Mouse (Mus musculus) hindbrain, embryonic 13.5 days (tissue): ENCODE results near the gene Thrb. TPM values are rescaled to one million over a fixed set of nuclear protein-coding genes. Genes with fewer than 3 reads are reported as not detected.

ENCODE experiments used
- ATAC-seq: fragments of 200-750 bp; cut with Nextera tagmentation; 2 replicates; pipeline ENCODE4 v1.8.0; 2017; ENCODE audit warnings: moderate TSS enrichment; ENCODE audit not compliant: low FRiP score
- H3K27ac ChIP-seq: fragments of 300-500 bp; sonication (generic); 2 replicates; pipeline ENCODE4 v1.5.1; 2015; ENCODE audit warnings: inconsistent platforms, mild to moderate bottlenecking, moderate library complexity
- H3K27me3 ChIP-seq: fragments of 300-500 bp; sonication (generic); 2 replicates; pipeline ENCODE4 v1.6.1; 2015; ENCODE audit warnings: mild to moderate bottlenecking, inconsistent platforms
- H3K36me3 ChIP-seq: fragments of 300-500 bp; sonication (generic); 2 replicates; pipeline ENCODE4 v1.6.1; 2015; ENCODE audit warnings: mild to moderate bottlenecking, inconsistent platforms
- H3K4me1 ChIP-seq: fragments of 300-500 bp; sonication (generic); replicated peaks from 2 replicates; pipeline ENCODE4 v1.6.1; 2015; ENCODE audit warnings: inconsistent platforms
- H3K4me2 ChIP-seq: fragments of 300-500 bp; sonication (generic); 2 replicates; pipeline ENCODE4 v1.6.1; 2015; ENCODE audit warnings: inconsistent platforms, mild to moderate bottlenecking, moderate library complexity
- H3K4me3 ChIP-seq: fragments of 300-500 bp; sonication (generic); 2 replicates; pipeline ENCODE4 v1.5.1; 2015; ENCODE audit warnings: mild to moderate bottlenecking, inconsistent platforms
- H3K9ac ChIP-seq: fragments of 300-500 bp; sonication (generic); 2 replicates; pipeline ENCODE4 v1.6.1; 2015; ENCODE audit warnings: mild to moderate bottlenecking, inconsistent platforms
- H3K9me3 ChIP-seq: fragments of 300-500 bp; sonication (generic); 2 replicates; pipeline ENCODE4 v1.6.1; 2016; ENCODE audit warnings: inconsistent platforms
- WGBS: fragments of 180-500 bp; shearing (Covaris S2); methylation state at CpG from one replicate; pipeline ENCODE4 v1.1.7; 2015; 5-methylcytosine and 5-hydroxymethylcytosine counted together
- polyA plus RNA-seq: library from polyadenylated mRNA; unstranded; fragments of >200 nt; fragmentation: Nextera tagmentation; extraction: Ambion mirVana; gene quantifications from 2 replicates; pipeline ENCODE4 v1.2.1, GENCODE M21; 2015

Thrb gene
- polyA plus RNA-seq, 1 experiment from 2014 or later = 0.92 TPM

DNA sequence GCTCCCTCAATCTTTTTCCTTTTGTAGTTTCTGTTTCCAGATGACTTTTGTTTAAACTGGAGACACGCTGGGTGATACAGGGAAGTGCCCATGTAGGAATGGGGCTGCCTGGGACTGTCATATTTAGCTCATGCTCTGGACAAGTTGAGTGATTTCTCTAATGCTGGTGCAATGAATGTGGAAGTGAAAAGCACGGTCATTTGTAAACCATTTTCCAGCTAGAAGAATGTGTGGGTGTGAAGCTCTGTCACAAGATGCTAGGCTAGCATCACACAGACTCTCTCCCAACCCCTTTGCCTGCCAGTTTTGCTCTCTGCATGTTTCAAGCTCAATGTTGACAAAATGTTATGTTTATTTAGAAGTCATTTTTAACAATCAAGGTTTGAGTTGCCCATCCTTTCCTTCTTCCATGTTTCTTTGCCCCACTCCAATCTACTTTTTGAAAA lies 83.7 kb downstream of the Thrb start:
- 74% methylated on average over 2 of the region's 2 CpGs for WGBS
- Histone ChIP-seq H3K9me3 (no peaks in the 10 kb centered on the region), H3K4me2 (no peak overlapping the region), H3K4me3 (no peak overlapping the region), H3K27ac (no peak overlapping the region), H3K9ac (no peak overlapping the region), H3K27me3 (no peaks in the 10 kb centered on the region), H3K4me1 (no peaks in the 10 kb centered on the region), H3K36me3 (no peaks in the 10 kb centered on the region)
- no peak for ATAC-seq

GRCm38 (mm10) chr14:17747922-17748321 lies 87.9 kb downstream of the Thrb start:
- 86% methylated on average over 3 of the region's 3 CpGs for WGBS
- H3K9ac ChIP-seq = no peak overlapping the region
- no peaks in the 10 kb centered on the region for H3K9me3 ChIP-seq
- H3K4me2 ChIP-seq = no peak overlapping the region
- no peaks in the 10 kb centered on the region for H3K27me3 ChIP-seq
- no peak overlapping the region for H3K27ac ChIP-seq
- H3K4me3 ChIP-seq = no peak overlapping the region
- ATAC-seq = no peak
- H3K4me1 ChIP-seq = no peaks in the 10 kb centered on the region; the same call in 1 of the 2 replicates
- no peaks in the 10 kb centered on the region for H3K36me3 ChIP-seq

DNA sequence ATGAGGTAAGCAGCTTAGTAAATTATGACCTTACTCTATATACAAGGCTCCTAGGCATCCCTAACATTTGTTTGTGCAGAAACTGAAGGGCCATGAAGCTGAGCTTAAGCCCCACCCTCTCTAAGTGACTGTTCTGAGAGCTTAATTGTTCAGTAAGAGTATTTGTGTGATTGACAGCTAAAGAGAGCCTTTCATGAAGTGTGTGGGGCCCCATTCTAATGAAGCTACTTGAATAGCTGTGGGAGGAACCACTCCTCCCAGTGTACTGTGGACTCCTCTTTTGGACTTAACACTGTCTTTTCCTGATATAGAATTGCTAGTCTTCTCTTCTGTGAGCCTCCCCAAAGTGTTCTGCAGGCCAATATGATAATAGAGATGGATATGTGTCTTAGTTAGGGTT lies 88.9 kb downstream of the Thrb start:
- no peaks in the 10 kb centered on the region for H3K27me3 ChIP-seq
- ATAC-seq = peak; percentile 43; the same call in 1 of the 2 replicates
- no peaks in the 10 kb centered on the region for H3K36me3 ChIP-seq
- H3K4me3 ChIP-seq = no peak overlapping the region
- no peak overlapping the region for H3K4me2 ChIP-seq
- no peak overlapping the region for H3K9ac ChIP-seq
- no peaks in the 10 kb centered on the region for H3K9me3 ChIP-seq
- H3K27ac ChIP-seq = no peak overlapping the region
- H3K4me1 ChIP-seq = no peaks in the 10 kb centered on the region; the same call in 1 of the 2 replicates

GRCm38 (mm10) chr14:17751911-17752310 lies 91.8 kb downstream of the Thrb start:
- Histone ChIP-seq H3K4me2 (no peak overlapping the region), H3K4me1 (no peaks in the 10 kb centered on the region; the same call in 1 of the 2 replicates), H3K9ac (no peak overlapping the region), H3K27me3 (no peaks in the 10 kb centered on the region), H3K27ac (no peak overlapping the region), H3K36me3 (no peaks in the 10 kb centered on the region), H3K9me3 (no peaks in the 10 kb centered on the region), H3K4me3 (no peak overlapping the region)
- ATAC-seq = no peak
- 83% methylated on average over 1 of the region's 1 CpGs for WGBS

GRCm38 (mm10) chr14:17753429-17753828 lies 93.4 kb downstream of the Thrb start:
- Histone ChIP-seq H3K4me3 (no peak overlapping the region), H3K36me3 (no peaks in the 10 kb centered on the region), H3K9me3 (no peaks in the 10 kb centered on the region), H3K9ac (no peak overlapping the region), H3K4me1 (no peaks in the 10 kb centered on the region; the same call in 1 of the 2 replicates), H3K4me2 (no peak overlapping the region), H3K27me3 (no peaks in the 10 kb centered on the region), H3K27ac (no peak overlapping the region)
- no peak for ATAC-seq
- WGBS = 89% methylated on average over 1 of the region's 1 CpGs

GRCm38 (mm10) chr14:17756732-17757131 lies 96.7 kb downstream of the Thrb start:
- H3K9ac ChIP-seq = no peak overlapping the region
- no peaks in the 10 kb centered on the region for H3K9me3 ChIP-seq
- H3K4me2 ChIP-seq = no peak overlapping the region
- no peaks in the 10 kb centered on the region for H3K27me3 ChIP-seq
- H3K27ac ChIP-seq = no peak overlapping the region
- no peaks in the 10 kb centered on the region for H3K36me3 ChIP-seq
- ATAC-seq = no peak
- no peak overlapping the region for H3K4me3 ChIP-seq
- H3K4me1 ChIP-seq = no peaks in the 10 kb centered on the region

DNA sequence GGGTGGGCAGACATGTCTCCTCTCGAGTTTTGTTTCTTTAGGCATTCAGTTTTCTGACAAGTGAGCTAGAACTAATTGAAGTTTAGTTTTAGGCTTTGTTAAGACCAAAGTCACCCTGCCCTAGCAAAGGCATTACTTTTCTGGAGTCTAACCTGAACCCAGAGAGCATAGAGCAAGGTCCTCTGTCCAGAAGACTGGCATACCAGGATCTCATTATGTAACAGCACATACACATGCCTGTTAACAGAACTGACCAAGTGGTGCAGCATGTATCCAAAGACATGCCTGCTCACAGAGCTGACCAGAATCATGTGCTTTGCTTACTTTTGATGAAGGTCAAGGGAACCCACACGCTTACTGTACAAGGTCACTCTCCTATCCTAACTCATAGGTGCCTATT lies 107.9 kb downstream of the Thrb start:
- 73% methylated on average over 2 of the region's 2 CpGs for WGBS
- Histone ChIP-seq H3K27me3 (no peaks in the 10 kb centered on the region), H3K4me3 (no peak overlapping the region), H3K4me2 (no peak overlapping the region), H3K9me3 (no peaks in the 10 kb centered on the region), H3K27ac (no peak overlapping the region), H3K4me1 (no peaks in the 10 kb centered on the region), H3K36me3 (no peaks in the 10 kb centered on the region), H3K9ac (no peak overlapping the region)
- ATAC-seq = no peak

GRCm38 (mm10) chr14:17774404-17774803 lies 114.3 kb downstream of the Thrb start:
- H3K9ac ChIP-seq = no peak overlapping the region
- no peak overlapping the region for H3K4me2 ChIP-seq
- H3K36me3 ChIP-seq = no peaks in the 10 kb centered on the region
- H3K27ac ChIP-seq = no peak overlapping the region
- no peaks in the 10 kb centered on the region for H3K4me1 ChIP-seq
- WGBS = 81% methylated on average over 2 of the region's 2 CpGs
- H3K27me3 ChIP-seq = no peaks in the 10 kb centered on the region
- no peak for ATAC-seq
- no peaks in the 10 kb centered on the region for H3K9me3 ChIP-seq
- H3K4me3 ChIP-seq = no peak overlapping the region

DNA sequence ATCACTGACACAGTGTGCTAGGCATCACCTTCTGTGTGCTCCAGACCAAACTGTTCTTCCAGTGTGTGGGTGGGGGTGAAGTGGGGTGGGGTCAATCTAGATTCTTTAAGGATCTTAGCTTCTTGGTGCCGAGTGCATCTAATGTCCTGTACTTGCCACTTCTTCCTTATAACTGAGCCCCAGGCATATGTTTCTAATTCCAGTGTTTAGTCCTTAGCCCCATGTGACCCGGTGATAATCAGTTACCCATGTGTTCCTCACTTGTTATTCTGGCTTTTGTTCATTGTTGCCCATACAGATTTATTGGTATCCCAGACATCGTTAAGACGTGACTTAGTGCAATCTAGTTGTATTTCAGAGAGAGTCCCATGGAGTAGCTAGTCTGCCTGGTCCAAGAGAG lies 121.9 kb downstream of the Thrb start:
- 79% methylated on average over 4 of the region's 4 CpGs for WGBS
- no peaks in the 10 kb centered on the region for H3K36me3 ChIP-seq
- no peak overlapping the region for H3K4me2 ChIP-seq
- H3K27me3 ChIP-seq = no peaks in the 10 kb centered on the region
- no peaks in the 10 kb centered on the region for H3K9me3 ChIP-seq
- H3K4me3 ChIP-seq = no peak overlapping the region
- no peak for ATAC-seq
- H3K27ac ChIP-seq = no peak overlapping the region
- H3K4me1 ChIP-seq = no peaks in the 10 kb centered on the region
- no peak overlapping the region for H3K9ac ChIP-seq

DNA sequence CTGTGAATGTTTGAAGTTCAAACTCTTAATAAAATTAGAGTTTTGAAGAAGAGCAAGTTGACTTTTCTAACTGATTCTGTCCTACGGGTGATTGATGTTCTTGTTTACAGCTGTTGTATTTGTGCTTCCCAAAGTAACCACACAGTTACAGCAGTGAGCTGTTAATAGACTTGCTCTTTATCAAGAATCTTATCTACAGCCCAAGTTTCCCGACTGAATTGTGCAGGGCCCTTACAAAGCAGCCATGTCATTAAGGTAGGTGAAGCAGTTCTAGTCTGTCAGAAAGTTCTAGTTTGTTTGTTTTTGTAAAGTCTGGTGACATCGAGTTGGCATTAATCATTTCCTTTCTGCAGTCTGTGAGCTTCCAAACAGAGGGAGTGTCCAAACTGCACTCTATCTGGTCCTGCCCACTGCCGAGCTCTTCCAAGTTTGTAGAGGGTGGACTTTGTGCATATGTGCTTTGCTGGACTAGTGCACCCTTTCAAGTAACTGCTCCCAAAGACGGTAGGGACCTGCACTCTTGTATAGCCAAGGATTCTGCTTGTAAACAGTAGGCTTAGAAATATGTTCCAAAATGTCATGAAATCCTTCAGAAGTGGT lies 124.2 kb downstream of the Thrb start:
- H3K9me3 ChIP-seq = no peaks in the 10 kb centered on the region
- no peak for ATAC-seq
- H3K9ac ChIP-seq = no peak overlapping the region
- no peaks in the 10 kb centered on the region for H3K4me1 ChIP-seq
- no peak overlapping the region for H3K27ac ChIP-seq
- no peaks in the 10 kb centered on the region for H3K36me3 ChIP-seq
- 75% methylated on average over 5 of the region's 5 CpGs for WGBS
- H3K4me2 ChIP-seq = no peak overlapping the region
- H3K4me3 ChIP-seq = no peak overlapping the region
- no peaks in the 10 kb centered on the region for H3K27me3 ChIP-seq

DNA sequence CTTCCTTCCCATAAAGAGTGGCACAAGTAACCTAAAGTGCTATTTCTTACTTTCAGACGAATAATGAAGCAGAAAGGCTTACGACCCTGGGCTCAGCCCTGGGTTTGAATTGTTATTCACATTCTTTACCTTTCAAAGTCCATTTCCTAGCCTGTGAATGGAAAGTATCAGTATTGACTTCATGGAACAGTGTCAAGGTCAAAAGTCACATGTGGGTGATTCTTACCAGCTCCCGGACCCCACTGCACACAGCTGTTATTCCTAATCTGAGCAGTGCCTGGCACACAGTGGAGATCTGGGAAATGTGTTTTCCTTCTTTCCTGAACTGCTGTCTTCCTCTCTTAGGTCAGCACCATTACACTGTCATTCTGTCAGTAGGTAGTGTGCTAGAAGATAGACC lies 125.3 kb downstream of the Thrb start:
- 35% methylated on average over 3 of the region's 3 CpGs for WGBS
- H3K27ac ChIP-seq = no peak overlapping the region
- no peaks in the 10 kb centered on the region for H3K27me3 ChIP-seq
- no peak overlapping the region for H3K4me2 ChIP-seq
- H3K9ac ChIP-seq = no peak overlapping the region
- H3K9me3 ChIP-seq = no peaks in the 10 kb centered on the region
- no peaks in the 10 kb centered on the region for H3K36me3 ChIP-seq
- H3K4me1 ChIP-seq = no peaks in the 10 kb centered on the region
- H3K4me3 ChIP-seq = no peak overlapping the region
- ATAC-seq = no peak

DNA sequence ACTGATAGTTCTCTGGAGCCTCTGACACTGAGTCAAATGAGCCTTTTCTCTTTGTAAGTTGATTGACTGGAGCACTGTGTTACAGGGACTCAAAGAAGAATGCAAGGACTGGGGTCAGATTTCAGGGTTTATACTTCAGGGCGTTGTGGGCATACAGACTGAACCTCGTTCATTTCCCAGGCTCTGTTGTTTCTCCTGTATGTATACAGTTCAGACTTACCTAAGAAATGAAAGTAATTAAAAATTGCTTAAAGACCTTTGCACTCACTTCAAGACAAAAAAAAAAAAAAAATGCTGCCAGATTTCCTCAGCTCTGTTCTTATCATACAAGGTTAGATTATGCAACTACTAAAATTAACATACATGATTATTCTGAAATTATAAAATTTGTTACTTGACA lies 126.2 kb downstream of the Thrb start:
- no peaks in the 10 kb centered on the region for H3K4me1 ChIP-seq
- no peak overlapping the region for H3K9ac ChIP-seq
- no peaks in the 10 kb centered on the region for H3K9me3 ChIP-seq
- H3K27ac ChIP-seq = no peak overlapping the region
- no peaks in the 10 kb centered on the region for H3K36me3 ChIP-seq
- H3K4me2 ChIP-seq = no peak overlapping the region
- H3K4me3 ChIP-seq = no peak overlapping the region
- no peak for ATAC-seq
- WGBS = 10% methylated on average over 2 of the region's 2 CpGs
- H3K27me3 ChIP-seq = no peaks in the 10 kb centered on the region

- WGBS = 85% methylated on average over 3 of the region's 3 CpGs
- ATAC-seq = no peak
- H3K36me3 ChIP-seq = no peaks in the 10 kb centered on the region
- H3K27ac ChIP-seq = no peak overlapping the region
- no peaks in the 10 kb centered on the region for H3K27me3 ChIP-seq
- H3K4me1 ChIP-seq = no peaks in the 10 kb centered on the region
- no peak overlapping the region for H3K4me3 ChIP-seq
- peaks cover 3% of the 10 kb centered on the region; the same call in 1 of the 2 replicates for H3K9me3 ChIP-seq
- no peak overlapping the region for H3K4me2 ChIP-seq
- no peak overlapping the region for H3K9ac ChIP-seq
Observed at GRCm38 (mm10) chr14:17803934-17804602, 144.0 kb downstream of the Thrb start.
